Mouse (Mus musculus): Measurements from ENCODE around the gene A830018L16Rik.

Gene A830018L16Rik

DNA sequence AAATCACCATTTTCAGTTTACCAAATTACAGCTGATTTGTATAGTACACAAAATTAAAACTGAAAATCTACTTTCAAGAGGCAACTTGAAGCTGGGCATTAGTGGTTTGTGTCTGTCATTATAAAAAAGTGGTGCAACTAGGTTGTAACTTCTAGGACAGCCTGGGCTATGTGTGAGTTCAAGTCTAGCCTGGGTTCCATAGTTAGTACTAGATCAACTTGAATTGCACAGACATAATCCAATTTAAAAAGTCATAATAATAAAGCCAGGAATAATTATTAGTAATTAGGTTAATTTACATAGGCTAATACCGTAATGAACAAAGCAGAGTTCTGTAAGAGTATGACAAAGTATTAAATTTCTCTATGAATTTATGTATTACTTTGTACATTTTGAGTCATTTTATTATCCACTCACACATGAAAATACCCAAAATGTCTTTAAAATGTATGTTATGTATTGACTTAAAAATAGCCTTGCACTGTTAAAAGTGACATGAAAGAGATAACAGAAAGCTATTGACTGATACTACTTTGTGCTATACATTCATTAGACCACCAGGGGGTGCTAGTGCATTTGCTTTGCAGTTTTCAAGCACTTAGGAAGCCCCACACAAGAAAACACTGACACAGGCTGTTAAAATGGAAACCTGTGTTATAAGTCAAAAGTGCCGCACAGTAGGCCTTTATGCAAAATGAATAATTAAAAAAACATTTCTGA, 243.6 kb downstream of the A830018L16Rik start:
- DNase-seq = peak; percentile 46

DNA sequence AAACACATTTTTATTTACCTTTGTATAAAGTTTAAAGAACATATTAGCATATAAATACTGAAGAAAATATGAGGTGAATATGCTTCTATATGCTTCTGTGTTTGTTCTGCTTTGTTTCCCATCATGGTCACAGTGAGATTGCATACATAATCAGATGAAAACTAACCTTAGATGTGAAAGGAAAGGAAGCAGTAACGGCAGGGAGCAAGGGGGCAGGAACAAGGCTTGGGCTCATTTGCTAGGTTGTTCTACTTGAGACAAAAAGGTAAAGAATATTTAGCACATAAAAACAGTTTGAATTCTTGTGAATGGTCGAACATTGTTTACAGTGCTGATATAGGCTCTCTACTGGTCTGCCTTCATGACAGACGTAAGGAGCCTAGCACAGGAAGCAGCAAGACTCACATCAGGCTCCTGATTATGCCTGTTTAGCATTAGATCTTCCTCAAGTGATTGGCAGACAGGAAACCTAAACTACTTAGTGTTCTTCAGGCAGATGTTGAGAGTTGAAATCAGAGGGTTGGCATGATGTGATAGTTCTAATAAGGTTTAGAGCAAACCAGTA, 244.2 kb downstream of the A830018L16Rik start:
- DNase-seq = no peak

DNA sequence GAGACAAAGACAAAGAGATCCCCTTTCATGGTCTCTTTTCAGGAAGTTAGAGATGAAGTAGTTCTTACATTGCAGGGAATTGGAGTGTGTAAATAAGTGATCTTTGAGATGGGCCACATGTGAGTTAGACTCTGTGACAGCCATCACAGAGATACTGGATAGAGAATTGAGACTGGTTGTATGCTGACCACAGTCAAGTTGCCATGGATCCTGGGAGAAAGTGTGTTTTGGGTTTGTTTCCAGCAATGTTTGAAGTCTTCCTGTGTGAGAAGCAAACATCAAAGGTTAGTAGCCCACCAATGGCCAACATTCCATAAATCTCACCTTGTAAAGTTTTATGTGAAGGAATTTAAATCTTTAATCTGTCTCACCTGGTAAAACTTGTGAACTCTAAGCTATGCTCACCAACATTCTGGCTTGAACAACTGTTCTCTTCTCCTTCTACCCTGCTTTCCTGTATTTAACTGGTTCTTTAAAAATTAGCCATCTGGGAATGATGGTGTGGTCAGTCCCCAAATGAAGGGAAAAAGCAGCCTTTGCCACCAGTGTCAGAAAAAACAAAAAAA, 330.9 kb downstream of the A830018L16Rik start:
- no peak for DNase-seq

DNA sequence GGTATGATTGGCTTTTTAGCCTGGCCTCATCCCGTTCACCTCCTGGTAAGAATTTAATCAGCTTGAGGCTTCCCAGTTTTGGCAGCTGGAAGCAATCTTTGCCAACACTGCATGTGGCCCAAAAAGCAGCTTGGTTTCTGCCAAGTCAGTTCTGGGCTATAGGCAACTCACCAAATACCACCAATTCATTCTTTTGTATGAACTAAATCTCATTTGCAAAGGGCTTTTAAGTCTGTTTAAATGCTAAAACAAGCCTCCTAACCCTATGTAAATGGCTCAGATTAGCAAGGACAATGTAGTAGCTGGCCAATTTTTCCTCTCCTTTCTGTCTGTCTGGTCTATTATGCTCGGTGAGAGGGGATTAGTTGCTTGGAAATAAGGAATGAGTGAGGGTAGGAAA, 334.5 kb downstream of the A830018L16Rik start:
- DNase-seq = no peak

DNA sequence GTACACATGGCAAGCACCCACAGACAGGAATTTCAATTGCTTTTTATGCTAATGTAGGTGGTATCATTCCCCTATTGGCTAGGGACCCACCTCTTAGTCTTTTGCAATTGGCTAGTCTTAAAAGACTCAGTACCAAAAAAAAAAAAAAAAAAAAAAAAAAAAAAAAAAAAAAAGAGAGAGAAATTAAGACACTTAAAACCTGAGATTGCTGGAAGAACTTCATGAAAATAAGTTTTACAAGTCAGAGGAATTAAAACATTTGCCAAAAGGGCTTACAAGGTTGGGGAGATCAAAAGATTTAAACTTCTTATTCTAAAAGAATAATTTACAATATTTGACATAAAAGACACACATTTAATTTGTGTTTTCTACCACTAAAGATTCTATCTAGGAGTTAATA, 336.2 kb downstream of the A830018L16Rik start:
- no peak for DNase-seq

DNA sequence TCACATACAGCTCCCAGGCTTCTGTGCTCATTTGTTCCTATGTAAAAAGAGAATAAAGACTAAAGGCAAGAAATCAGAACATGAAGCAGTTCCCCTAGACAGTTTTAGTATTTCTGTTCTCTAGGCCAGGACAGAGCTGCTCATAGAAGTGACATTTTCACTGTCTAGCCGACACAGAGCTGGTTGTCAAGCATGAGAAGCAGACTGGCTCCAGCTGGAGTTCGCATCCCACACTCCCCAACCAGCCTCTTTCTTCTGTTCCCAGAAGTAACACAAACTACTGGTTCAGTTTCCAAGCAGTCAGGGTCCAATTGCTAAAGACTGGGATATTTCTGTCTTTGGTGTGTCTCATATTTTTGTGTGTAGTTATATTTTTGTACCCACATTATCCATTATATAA, 336.7 kb downstream of the A830018L16Rik start:
- no peak for DNase-seq

DNA sequence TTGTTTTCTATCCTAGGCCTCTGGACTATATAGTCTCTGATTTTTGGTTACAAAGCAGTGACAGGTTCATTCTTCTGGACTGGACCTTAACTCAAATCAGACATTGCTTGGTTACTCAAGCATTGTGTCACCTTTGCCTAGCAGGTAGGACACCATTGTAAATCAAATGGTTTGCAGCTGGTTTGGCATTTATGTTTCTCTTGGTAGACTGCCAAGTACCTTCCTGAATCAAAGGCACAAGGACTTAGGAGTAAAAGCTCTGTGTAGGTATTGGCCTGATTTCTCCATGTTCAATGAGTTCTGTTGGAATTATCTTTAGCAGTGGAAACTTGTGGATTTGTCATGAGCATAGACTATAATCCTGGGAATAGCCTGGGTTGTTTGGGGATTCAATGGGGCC, 338.1 kb downstream of the A830018L16Rik start:
- no peak for DNase-seq

DNA sequence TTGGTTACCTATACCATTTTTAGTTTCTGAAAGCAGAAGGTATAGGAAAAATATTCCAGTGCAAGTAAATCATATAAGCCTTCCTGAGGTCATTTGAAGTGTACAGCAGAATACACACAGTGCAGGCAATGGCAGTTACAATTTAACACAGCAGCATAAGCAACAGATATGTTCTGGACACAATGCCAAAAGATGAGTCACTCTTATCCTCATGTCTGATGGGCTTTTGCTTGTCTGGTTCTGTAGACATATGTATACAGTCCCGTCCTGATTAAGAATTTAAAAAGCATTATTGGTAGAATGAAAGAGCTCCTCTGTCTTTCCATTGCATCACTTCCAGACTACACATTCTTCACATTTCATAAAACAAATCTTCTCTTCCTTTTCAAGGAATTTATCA, 374.4 kb downstream of the A830018L16Rik start:
- DNase-seq = no peak

DNA sequence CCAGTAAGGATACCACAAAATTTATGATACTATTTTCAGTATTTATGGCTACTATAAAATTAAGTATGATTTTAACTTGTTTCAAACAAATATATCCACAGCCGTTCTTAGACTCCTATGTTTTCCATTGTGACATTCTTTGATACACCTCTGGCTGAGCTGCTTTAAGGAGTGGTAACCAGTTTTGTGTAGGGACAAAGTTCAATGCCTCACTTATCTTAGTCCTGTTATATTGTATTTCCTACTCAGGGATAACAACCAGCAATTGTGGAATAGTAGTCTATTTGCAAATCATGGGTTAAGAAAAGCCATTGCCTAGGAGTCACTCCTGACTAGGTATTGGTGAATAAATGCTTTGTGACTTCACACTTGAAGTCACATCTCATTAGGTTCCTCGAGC, 378.9 kb downstream of the A830018L16Rik start:
- DNase-seq = no peak

DNA sequence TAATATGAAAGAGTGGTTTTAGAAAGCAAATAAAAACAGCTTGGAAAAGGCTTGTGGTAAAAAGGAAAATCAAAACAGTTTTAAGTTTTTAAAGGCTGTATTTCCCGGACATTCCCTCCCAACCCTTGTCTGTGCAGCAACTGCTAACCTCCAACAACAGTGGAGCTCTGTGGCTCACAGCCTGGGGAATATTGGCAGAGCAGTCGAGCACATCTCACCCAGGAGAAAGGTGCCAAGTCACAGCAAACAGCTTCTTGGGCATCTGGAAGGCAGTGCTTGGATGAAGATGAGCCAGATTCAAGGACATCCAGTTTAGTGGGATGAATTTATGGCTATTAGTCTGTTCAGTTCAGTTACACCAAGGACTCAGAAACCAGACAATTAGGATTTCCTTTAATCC, 381.8 kb downstream of the A830018L16Rik start:
- peak; percentile 8 for DNase-seq

DNA sequence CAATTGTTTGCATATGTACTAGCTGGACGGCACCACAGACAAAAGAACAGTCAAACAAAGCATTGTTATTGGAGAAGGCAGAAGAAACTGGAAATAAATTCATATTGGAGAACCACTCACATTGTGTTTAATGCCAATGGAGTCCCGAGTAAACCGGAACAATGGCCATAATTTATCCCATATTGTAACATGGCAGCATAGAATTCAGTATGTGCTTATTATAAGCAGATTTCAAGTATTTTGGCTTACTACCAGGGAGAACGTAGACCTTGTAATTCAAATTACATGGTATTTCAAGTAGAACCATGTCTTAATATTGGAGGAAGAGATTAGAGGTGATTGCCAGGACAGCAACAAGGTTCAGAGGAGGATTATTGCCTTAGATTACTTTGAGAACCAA, 458.9 kb downstream of the A830018L16Rik start:
- DNase-seq = no peak

DNA sequence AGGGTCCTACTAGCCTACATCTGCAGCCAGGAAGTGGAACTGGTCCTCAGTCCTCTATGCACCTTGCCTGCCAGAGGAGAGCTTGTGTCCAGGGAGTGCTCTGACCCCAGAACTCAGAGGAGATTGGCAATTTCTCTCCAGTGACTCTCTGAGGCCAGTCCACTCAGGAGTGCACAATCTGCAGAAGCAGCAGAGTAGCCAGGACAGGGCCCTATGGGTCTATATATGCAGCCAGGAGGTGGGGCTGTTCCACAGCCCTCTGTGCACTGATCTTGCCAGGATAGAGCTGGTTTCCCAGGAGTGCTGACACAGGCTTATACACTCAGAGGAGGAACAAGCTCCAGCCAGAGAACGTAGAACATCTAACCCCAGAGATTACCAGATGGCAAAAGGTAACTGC, 459.7 kb downstream of the A830018L16Rik start:
- no peak for DNase-seq

DNA sequence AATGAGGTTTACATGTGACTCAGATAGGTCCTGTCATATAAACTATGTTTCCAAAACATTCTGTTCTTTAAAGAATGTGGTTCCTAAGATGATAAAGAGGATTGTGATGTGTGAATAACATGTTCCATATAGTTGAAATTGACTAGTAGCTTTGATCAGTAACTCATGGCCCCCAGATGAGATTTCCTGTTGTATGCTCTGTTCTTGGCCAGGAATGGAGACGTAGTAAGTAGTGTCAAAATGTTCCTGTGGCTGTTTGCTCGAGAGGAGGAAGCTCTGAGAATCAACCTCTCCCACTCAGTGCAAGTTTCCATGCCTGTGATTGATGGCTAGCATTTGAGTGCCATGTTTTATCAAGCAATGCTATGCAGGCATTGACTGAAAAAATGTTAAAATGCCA, 467.8 kb downstream of the A830018L16Rik start:
- no peak for DNase-seq

DNA sequence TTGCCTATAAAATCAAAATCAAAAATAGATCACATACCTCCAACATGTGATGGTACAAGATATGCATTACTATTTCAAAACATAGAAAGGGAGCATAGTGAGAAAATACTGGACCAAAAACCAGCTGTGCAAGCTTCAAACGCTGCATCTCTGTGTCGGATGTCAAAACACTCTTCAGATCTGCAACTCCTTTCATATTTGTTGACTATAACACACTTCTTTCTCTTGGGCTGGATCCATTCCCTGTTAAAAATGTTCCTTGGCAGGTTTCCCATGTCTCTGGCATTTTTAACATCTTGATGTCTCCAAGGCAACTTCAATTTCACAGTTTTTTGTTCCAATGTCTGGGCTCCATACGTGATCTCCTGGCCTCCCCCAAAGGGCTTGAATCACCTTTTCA, 481.8 kb downstream of the A830018L16Rik start:
- peak; percentile 9 for DNase-seq

DNA sequence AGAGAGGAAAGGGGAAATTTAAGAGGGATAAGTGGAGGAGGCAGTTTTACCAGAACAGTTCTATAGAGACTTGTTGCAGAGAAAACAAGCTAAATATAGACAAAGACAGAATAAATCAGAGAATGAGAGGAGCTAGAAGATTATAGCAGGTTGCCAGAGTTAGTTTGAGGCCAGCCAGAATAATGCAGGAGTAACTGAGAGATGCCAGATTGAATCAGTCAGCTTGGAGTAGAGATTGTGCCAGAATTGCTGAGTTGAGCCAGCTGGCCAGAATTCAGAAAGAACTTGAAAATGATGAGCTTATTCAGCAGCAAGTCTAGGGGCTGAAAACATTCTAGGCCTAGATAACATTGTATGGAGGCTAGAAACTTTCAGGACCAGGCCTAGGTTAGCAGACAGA, 502.0 kb downstream of the A830018L16Rik start:
- DNase-seq = no peak

DNA sequence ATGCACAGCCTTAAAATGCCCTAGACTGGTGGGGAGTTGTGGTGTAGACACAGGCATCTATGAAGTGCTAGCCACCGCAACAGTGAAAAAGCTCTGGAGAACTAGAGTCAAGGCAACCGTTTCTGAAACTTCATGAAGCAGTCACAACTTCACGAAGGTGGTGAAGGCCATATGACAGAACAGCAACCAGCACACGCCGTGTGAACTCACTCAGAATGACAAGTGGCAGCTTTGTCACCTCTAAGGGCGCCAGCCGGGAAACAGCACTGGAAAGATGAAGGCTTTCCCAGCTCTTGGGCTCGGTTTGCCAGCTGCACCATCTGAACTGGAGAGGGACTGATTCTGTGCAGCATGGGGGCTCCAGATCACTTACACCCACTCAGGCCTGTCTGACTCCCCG, 523.1 kb downstream of the A830018L16Rik start:
- DNase-seq = peak; percentile 13

DNA sequence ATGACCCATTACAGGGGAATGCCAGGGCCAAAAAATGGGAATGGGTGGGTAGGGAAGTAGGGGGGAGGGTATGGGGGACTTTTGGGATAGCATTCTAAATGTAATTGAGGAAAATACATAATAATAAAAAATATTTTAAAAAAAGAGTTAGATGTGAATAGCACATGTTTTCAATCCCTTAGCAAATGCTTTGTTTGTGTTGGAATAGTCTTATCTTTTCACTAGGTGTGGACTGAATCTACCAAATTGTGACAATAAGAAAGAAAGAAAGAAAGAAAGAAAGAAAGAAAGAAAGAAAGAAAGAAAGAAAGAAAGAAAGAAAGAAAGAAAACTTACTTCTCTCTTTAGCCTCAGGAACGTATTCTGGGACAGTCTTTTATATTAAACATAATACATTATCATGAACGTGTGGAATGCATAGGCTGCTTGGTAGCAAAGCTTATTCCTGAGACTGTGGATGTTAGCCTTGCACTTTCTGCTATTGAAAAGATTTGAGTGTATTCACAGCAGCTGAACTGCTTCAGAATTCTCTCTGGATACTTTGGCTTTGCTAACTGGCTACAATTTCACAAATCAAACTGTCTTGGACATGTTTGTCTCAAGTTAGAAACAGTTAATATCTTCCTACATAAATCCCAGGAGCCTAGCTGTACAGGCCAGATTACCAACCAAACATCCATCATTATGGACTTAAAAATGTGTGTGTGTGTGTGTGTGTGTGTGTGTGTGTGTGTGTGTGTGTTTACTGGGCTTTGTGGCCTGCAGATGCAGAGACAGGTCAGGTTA, 545.7 kb downstream of the A830018L16Rik start:
- no peak for DNase-seq

DNA sequence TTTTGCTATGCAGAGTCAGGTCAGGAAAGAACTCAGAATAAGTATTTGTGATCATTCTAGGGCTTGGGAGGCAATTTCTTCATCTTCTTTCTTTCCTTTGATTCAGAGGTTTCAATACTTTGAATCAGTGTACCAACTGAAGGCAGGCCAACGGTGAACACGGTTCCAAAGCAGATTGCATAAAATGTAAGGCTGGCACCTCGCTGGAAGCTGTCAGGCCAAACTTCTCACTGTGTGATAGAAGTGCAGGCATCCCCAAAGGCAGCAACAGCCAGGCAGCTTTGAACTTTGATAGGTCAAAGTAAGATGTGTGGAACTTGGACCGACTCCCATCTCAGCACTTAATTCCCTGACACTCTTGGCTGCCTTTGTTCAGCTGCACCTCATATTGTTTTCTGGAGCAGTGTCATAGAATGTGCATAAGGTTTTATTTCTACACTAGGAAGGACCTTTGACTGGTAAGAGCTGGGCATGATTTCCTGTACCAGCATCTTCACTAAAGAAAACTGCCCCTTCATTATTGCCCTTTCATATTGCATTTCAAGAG, 568.8 kb downstream of the A830018L16Rik start:
- DNase-seq = no peak

DNA sequence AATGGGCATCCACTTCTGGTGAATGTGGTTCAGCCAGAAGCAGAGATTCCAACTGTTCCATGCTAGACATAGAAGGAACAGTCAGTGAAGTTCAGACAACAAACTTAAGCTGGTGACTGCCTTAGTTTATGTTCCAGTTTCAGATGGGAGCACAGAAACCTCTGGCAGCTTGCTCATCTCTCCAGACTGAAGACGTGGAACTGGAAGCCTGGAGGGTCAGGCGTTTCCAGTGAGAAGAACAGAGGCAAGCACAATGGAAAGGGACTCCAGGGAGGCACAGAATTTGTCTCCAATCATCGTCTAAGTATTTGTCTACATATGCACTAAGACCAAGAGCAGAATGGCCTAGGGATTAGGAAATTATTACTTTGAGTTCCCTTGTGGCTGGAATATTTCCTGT, 576.1 kb downstream of the A830018L16Rik start:
- DNase-seq = no peak

DNA sequence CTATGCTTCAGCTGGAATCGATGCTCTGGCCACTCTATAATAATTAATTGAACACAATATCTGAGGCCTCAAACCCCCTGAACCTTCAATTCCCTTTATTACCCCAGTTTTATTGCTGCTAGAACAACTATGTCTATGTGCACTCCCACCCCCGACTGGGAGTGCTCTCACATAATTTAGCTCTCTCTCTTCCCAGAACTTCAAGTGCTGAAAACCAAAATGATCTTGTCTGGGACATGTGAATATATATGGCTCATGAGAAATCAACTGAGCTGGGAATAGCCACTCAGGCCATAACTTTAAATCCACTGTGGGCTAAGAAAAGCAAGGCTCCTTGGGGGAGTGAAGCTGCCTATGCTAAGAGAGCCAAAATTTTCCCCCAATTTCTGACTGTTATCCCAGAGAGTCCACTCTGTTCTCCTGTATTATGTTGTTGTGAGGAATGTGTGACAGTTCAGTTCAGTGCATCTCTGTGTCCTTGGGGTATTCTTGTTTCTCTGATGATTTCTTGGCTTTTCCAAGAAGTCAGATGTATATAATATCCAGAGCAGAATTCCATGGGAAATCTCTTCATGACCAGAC, 582.5 kb downstream of the A830018L16Rik start:
- no peak for DNase-seq

DNA sequence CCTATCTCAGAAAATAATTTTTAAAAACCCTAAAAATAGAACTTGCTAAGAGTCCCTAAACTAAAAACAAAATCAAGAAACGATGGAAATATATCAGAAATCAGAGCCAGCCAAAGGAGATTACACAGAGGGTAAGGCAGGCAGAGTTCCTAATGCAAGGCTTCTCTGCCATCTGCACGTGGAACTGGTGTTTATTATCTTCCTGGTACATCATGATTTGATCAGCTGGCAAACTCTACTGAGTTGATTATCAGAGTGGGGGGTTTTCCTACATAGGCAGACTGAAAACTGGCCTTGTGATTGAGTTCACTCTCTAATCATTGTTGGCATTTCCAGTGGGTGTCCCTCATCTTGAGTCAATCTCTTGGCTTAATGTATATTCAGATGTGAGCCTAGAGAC, 583.7 kb downstream of the A830018L16Rik start:
- no peak for DNase-seq

DNA sequence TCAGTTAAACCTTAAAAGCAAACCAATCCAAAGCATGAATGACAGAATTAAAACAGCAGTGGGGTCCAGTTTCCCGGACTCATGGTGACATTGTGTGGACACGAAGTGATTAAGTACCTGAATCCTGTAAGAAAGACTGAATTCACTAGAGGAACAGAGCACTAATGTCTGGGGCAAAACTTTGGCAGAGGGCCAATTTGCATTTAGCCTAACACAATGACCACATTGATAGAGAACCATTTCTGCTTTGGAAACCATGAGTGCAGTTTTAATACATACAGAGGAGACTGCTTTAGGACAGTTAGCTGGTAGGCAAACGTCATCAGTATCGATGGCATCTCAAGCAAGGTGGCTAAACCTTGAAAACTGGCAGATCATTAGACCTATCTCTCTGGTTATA, 586.7 kb downstream of the A830018L16Rik start:
- DNase-seq = no peak
